Mouse (Mus musculus): ENCODE results near the gene Gpr19. TPM values are rescaled to one million over a fixed set of nuclear protein-coding genes. Genes with fewer than 3 reads are reported as not detected.

Gene Gpr19
- polyA plus RNA-seq, 1 experiment from 2014 or later: 8.2 TPM

- H3K4me3 ChIP-seq: no peak overlapping the region
- H3K36me3 ChIP-seq: no peaks in the 10 kb centered on the region
- H3K27me3 ChIP-seq: no peaks in the 10 kb centered on the region
- H3K4me1 ChIP-seq: peaks cover 19% of the 10 kb centered on the region
- no peak overlapping the region for H3K9ac ChIP-seq
- no peak overlapping the region for H3K4me2 ChIP-seq (replicated peaks)
- ATAC-seq (ENCODE audit: low FRiP score, low read depth): no peak
- 56% methylated on average over 2 of the region's 2 CpGs for WGBS
- no peaks in the 10 kb centered on the region for H3K9me3 ChIP-seq
- no peak overlapping the region for H3K27ac ChIP-seq
These were observed 18.3 kb downstream of the Gpr19 start for GRCm38 (mm10) chr6:134880046-134880445.

GRCm38 (mm10) chr6:134879556-134879955, 18.8 kb downstream of the Gpr19 start:
- Histone ChIP-seq H3K36me3 (no peaks in the 10 kb centered on the region), H3K4me1 (peaks cover 19% of the 10 kb centered on the region), H3K27ac (no peak overlapping the region), H3K9me3 (no peaks in the 10 kb centered on the region), H3K4me2 (replicated peaks) (no peak overlapping the region), H3K9ac (no peak overlapping the region), H3K4me3 (no peak overlapping the region), H3K27me3 (no peaks in the 10 kb centered on the region)
- 95% methylated on average over 5 of the region's 5 CpGs for WGBS
- no peak for ATAC-seq (ENCODE audit: low FRiP score, low read depth)

GRCm38 (mm10) chr6:134877892-134878291, 20.5 kb downstream of the Gpr19 start:
- ATAC-seq (ENCODE audit: low FRiP score, low read depth): no peak
- 62% methylated on average over 1 of the region's 1 CpGs for WGBS
- Histone ChIP-seq H3K27me3 (no peaks in the 10 kb centered on the region), H3K9ac (no peak overlapping the region), H3K9me3 (no peaks in the 10 kb centered on the region), H3K36me3 (no peaks in the 10 kb centered on the region), H3K4me1 (peaks cover 19% of the 10 kb centered on the region), H3K4me3 (no peak overlapping the region), H3K27ac (no peak overlapping the region), H3K4me2 (replicated peaks) (no peak overlapping the region)

- H3K9me3 ChIP-seq: no peaks in the 10 kb centered on the region
- H3K4me2 ChIP-seq (replicated peaks): no peak overlapping the region
- no peaks in the 10 kb centered on the region for H3K36me3 ChIP-seq
- H3K27me3 ChIP-seq: no peaks in the 10 kb centered on the region
- no peak overlapping the region for H3K9ac ChIP-seq
- H3K4me1 ChIP-seq: peaks cover 19% of the 10 kb centered on the region
- no peak for ATAC-seq (ENCODE audit: low FRiP score, low read depth)
- 84% methylated on average over 4 of the region's 4 CpGs for WGBS
- no peak overlapping the region for H3K27ac ChIP-seq
- H3K4me3 ChIP-seq: no peak overlapping the region
These were observed 21.1 kb downstream of the Gpr19 start for GRCm38 (mm10) chr6:134877276-134877675.

GRCm38 (mm10) chr6:134876795-134877194, 21.6 kb downstream of the Gpr19 start:
- H3K9me3 ChIP-seq: no peaks in the 10 kb centered on the region
- no peak overlapping the region for H3K4me3 ChIP-seq
- H3K27ac ChIP-seq: no peak overlapping the region
- WGBS: 78% methylated on average over 6 of the region's 6 CpGs
- H3K4me2 ChIP-seq (replicated peaks): no peak overlapping the region
- H3K4me1 ChIP-seq: peaks cover 19% of the 10 kb centered on the region
- no peak overlapping the region for H3K9ac ChIP-seq
- H3K27me3 ChIP-seq: no peaks in the 10 kb centered on the region
- ATAC-seq (ENCODE audit: low FRiP score, low read depth): no peak
- H3K36me3 ChIP-seq: no peaks in the 10 kb centered on the region

GRCm38 (mm10) chr6:134873018-134873417, 25.4 kb downstream of the Gpr19 start:
- peaks cover 7% of the 10 kb centered on the region; the same call in 1 of the 2 replicates for H3K9me3 ChIP-seq
- H3K27ac ChIP-seq: no peak overlapping the region
- H3K36me3 ChIP-seq: peaks cover 19% of the 10 kb centered on the region
- WGBS: 85% methylated on average over 2 of the region's 2 CpGs
- no peaks in the 10 kb centered on the region for H3K4me1 ChIP-seq
- H3K4me3 ChIP-seq: no peak overlapping the region
- ATAC-seq (ENCODE audit: low FRiP score, low read depth): no peak
- H3K27me3 ChIP-seq: no peaks in the 10 kb centered on the region
- no peak overlapping the region for H3K9ac ChIP-seq
- no peak overlapping the region for H3K4me2 ChIP-seq (replicated peaks)

GRCm38 (mm10) chr6:134872236-134872635, 26.1 kb downstream of the Gpr19 start:
- H3K9ac ChIP-seq: no peak overlapping the region
- peaks cover 7% of the 10 kb centered on the region; the same call in 1 of the 2 replicates for H3K9me3 ChIP-seq
- H3K4me1 ChIP-seq: no peaks in the 10 kb centered on the region
- no peak overlapping the region for H3K27ac ChIP-seq
- ATAC-seq (ENCODE audit: low FRiP score, low read depth): no peak
- no peaks in the 10 kb centered on the region for H3K27me3 ChIP-seq
- peaks cover 19% of the 10 kb centered on the region for H3K36me3 ChIP-seq
- no peak overlapping the region for H3K4me3 ChIP-seq
- 87% methylated on average over 2 of the region's 2 CpGs for WGBS
- no peak overlapping the region for H3K4me2 ChIP-seq (replicated peaks)

- no peaks in the 10 kb centered on the region for H3K4me1 ChIP-seq
- no peak overlapping the region for H3K4me2 ChIP-seq (replicated peaks)
- H3K27me3 ChIP-seq: no peaks in the 10 kb centered on the region
- H3K9me3 ChIP-seq: peaks cover 7% of the 10 kb centered on the region; the same call in 1 of the 2 replicates
- H3K4me3 ChIP-seq: no peak overlapping the region
- 91% methylated on average over 4 of the region's 4 CpGs for WGBS
- no peak overlapping the region for H3K27ac ChIP-seq
- H3K36me3 ChIP-seq: peaks cover 19% of the 10 kb centered on the region
- no peak overlapping the region for H3K9ac ChIP-seq
- ATAC-seq (ENCODE audit: low FRiP score, low read depth): no peak
These were observed 27.5 kb downstream of the Gpr19 start for GRCm38 (mm10) chr6:134870887-134871286.

GRCm38 (mm10) chr6:134870209-134870742, 28.1 kb downstream of the Gpr19 start:
- H3K4me2 ChIP-seq (replicated peaks): no peak overlapping the region
- H3K9me3 ChIP-seq: peaks cover 7% of the 10 kb centered on the region; the same call in 1 of the 2 replicates
- H3K27ac ChIP-seq: no peak overlapping the region
- peaks cover 19% of the 10 kb centered on the region for H3K36me3 ChIP-seq
- no peak overlapping the region for H3K4me3 ChIP-seq
- no peak for ATAC-seq (ENCODE audit: low FRiP score, low read depth)
- H3K9ac ChIP-seq: no peak overlapping the region
- H3K4me1 ChIP-seq: no peaks in the 10 kb centered on the region
- no peaks in the 10 kb centered on the region for H3K27me3 ChIP-seq
- WGBS: 89% methylated on average over 12 of the region's 12 CpGs

- H3K4me3 ChIP-seq: no peak overlapping the region
- no peak overlapping the region for H3K27ac ChIP-seq
- no peak for ATAC-seq (ENCODE audit: low FRiP score, low read depth)
- H3K9me3 ChIP-seq: peaks cover 7% of the 10 kb centered on the region; the same call in 1 of the 2 replicates
- H3K36me3 ChIP-seq: peaks cover 19% of the 10 kb centered on the region
- H3K4me1 ChIP-seq: peaks cover 8% of the 10 kb centered on the region; the same call in 1 of the 2 replicates
- WGBS: 86% methylated on average over 3 of the region's 3 CpGs
- H3K9ac ChIP-seq: no peak overlapping the region
- no peaks in the 10 kb centered on the region for H3K27me3 ChIP-seq
- no peak overlapping the region for H3K4me2 ChIP-seq (replicated peaks)
These were observed 31.1 kb downstream of the Gpr19 start for GRCm38 (mm10) chr6:134867325-134867724.

GRCm38 (mm10) chr6:134866113-134866512, 32.3 kb downstream of the Gpr19 start:
- Histone ChIP-seq H3K4me1 (peaks cover 9% of the 10 kb centered on the region; the same call in 1 of the 2 replicates), H3K4me2 (replicated peaks) (no peak overlapping the region), H3K9ac (no peak overlapping the region), H3K4me3 (no peak overlapping the region), H3K27ac (no peak overlapping the region), H3K27me3 (no peaks in the 10 kb centered on the region), H3K9me3 (peaks cover 7% of the 10 kb centered on the region; the same call in 1 of the 2 replicates), H3K36me3 (peaks cover 19% of the 10 kb centered on the region)
- no peak for ATAC-seq (ENCODE audit: low FRiP score, low read depth)
- 89% methylated on average over 7 of the region's 7 CpGs for WGBS

- no peaks in the 10 kb centered on the region for H3K27me3 ChIP-seq
- peaks cover 11% of the 10 kb centered on the region; the same call in 1 of the 2 replicates for H3K4me1 ChIP-seq
- H3K9me3 ChIP-seq: no peaks in the 10 kb centered on the region
- H3K4me2 ChIP-seq (replicated peaks): peak overlapping the region; percentile 61
- no peak overlapping the region for H3K27ac ChIP-seq
- peak overlapping the region; percentile 36 for H3K4me3 ChIP-seq
- peak overlapping the region; percentile 48; the same call in 1 of the 2 replicates for H3K9ac ChIP-seq
- H3K36me3 ChIP-seq: no peaks in the 10 kb centered on the region
- 3% methylated on average over 19 of the region's 19 CpGs for WGBS
- ATAC-seq (ENCODE audit: low FRiP score, low read depth): peak; percentile 90
These were observed 35.2 kb downstream of the Gpr19 start for GRCm38 (mm10) chr6:134863146-134863545.

GRCm38 (mm10) chr6:134862671-134863104, 35.7 kb downstream of the Gpr19 start:
- H3K9ac ChIP-seq: peak overlapping the region; percentile 48
- H3K9me3 ChIP-seq: no peaks in the 10 kb centered on the region
- peak overlapping the region; percentile 61 for H3K4me2 ChIP-seq (replicated peaks)
- H3K36me3 ChIP-seq: no peaks in the 10 kb centered on the region
- 14% methylated on average over 13 of the region's 13 CpGs for WGBS
- H3K4me1 ChIP-seq: peaks cover 11% of the 10 kb centered on the region; the same call in 1 of the 2 replicates
- H3K4me3 ChIP-seq: peak overlapping the region; percentile 36
- no peaks in the 10 kb centered on the region for H3K27me3 ChIP-seq
- peak; percentile 75 for ATAC-seq (ENCODE audit: low FRiP score, low read depth)
- peak overlapping the region; percentile 22; the same call in 1 of the 2 replicates for H3K27ac ChIP-seq
